Mouse (Mus musculus) heart, adult 2 months (tissue): ENCODE results near the gene Tmed5.

Source experiments
- CTCF ChIP-seq: fragments of 200-600 bp; IDR thresholded peaks from 2 replicates; pipeline ENCODE4 v1.8.1; 2022; ENCODE audit warnings: antibody characterized with exemption, mild to moderate bottlenecking, moderate library complexity
- EP300 ChIP-seq: fragments of 200-500 bp; IDR thresholded peaks from 2 replicates; pipeline ENCODE4 v1.6.1; 2011; ENCODE audit warnings: low read depth, low read length, control low read depth; ENCODE audit not compliant: insufficient read depth
- POLR2A ChIP-seq: fragments of 200-500 bp; IDR thresholded peaks from 2 replicates; pipeline ENCODE4 v1.6.1; 2011; ENCODE audit warnings: mild to moderate bottlenecking, low read depth, low read length, control low read depth; ENCODE audit not compliant: insufficient read depth

DNA sequence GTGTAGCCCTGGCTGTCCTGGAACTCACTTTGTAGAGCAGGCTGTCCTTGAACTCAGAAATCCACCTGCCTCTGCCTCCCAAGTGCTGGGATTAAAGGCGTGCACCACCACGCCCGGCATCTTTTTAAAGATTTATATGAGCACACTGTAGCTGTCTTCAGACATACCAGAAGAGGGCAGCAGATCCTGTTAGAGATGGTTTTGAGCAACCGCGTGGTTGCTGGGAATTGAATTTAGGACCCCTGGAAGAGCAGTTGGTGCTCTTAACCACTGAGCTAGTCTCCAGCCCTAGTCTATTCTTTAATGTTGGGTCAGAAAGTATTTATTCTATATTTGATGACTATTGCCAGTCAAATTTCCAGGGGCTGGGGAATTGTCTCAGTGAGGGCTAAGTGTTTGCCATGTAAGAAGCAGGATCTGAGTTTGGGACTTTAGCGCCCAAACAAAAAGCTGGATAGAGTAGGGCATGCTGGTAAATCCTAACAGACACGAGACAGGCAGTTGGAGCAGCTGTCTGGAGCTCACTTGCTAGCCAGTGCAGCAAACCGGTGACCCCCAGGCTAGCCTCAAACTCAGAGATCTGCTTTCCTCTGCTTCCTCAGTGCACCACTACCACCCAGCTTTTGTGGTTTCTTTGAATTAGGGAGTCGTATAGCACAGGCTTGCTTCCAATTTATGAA, 12.1 kb downstream of the Tmed5 start:
- peak; percentile 20; the same call in 1 of the 2 replicates for TF ChIP-seq CTCF
- no peak for TF ChIP-seq POLR2A
- no peak for TF ChIP-seq EP300
